Mouse (Mus musculus) T-helper 17 cell (primary cell): ENCODE data around the gene Sp6.

Source experiments
- in situ Hi-C, 2 experiments: fragments of 300-600 bp; cut with MboI, MseI; formaldehyde crosslinking; loops; 1 replicate in 1 of 2; 2 replicates in 1 of 2; pipeline ENCODE4 v1.15.1; 2025; ENCODE audit warnings: high pct_unique_total_duplicates in 2 of 2

Sp6 gene

DNA sequence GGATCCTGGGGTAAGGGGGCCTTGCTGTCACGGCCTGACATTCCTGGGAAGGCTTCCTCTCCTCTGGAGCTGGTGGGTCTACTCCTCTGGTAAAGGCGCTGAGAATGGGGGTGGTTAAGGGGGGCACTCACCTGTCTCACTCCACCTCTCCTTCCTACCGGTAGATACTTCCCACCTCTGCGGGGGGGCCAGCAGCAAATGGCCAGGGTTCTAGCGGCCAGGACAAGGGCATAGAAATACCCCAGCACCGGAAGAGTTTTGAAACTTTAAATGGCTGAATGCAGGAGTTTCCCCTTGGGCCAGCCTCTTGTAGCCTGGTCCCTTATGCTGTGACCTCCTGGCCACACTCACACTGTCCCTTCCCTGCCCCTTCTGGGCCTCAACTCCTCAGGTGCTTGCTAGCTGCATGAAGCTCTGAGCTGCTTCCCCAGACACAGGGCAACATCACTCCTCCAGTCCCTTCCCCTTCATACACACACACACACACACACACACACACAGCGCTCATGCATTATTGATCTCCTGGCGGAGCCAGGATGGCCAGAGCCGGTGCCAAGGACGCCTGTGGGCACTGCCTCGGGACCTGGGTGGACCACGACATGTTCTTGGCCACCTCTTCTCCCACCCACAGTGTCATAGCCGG lies 37.9 kb downstream of the Sp6 start:
- in situ Hi-C loops: no loop called here

DNA sequence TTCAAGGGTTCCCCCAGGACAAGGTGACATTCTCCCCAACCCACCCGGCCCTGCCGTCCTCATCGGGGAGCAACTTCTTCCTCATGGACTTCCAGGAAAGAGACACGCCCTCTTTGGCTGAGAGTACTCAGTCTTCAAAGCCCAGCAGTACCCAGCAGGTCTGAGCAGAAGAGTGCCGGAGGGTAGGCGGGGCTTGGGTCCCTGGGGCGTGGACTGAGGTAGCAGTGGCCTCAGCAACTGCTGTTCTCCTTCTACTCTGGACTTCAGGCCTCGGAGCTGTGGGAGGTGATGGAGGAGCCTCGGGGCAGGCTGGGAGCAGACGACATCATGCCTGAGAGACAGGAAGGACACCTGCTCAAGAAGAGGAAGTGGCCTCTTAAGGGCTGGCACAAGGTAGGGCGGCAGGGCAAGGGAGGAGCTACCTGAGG lies 39.0 kb downstream of the Sp6 start:
- in situ Hi-C loops: no loop called here

- in situ Hi-C loops: no loop called here
Observed at GRCm38 (mm10) chr11:97063274-97063920, 50.2 kb downstream of the Sp6 start.

- in situ Hi-C loops: no loop called here
Observed at GRCm38 (mm10) chr11:97063921-97064295, 50.7 kb downstream of the Sp6 start.

DNA sequence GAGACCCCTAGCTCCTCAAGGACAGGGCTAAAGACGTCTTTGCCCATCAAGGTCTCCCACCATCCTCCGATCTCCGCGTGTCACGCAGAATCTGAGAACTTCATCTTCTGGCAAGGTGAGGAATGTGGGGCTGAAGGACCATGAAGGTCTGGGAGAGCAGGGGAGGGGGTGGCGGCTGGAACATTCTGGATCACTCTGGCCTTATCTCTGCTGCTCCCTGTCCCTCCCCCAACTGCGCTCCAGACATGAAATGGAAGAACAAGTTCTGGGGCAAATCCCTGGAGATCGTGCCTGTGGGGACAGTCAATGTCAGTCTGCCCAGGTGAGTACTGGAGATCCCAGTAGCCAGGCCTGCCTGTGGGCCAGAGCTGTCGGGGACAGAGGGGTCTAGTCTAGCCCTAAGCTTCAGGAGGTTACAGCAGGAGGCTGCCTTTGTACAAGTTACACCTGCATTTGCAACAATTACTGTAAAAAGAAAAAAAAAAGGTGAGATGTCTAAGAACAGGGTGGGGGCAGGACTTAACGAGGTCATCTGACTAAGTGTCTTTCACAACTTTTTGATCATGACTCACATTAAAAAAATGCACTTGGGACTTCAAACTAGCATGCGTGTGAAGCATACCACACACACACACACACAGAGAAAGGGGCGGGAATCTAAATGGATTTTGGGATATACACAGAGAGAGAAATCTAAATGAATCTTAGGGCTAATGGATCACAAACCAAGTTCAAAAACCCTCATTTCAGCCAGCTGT lies 52.5 kb downstream of the Sp6 start:
- in situ Hi-C loops: no loop called here

DNA sequence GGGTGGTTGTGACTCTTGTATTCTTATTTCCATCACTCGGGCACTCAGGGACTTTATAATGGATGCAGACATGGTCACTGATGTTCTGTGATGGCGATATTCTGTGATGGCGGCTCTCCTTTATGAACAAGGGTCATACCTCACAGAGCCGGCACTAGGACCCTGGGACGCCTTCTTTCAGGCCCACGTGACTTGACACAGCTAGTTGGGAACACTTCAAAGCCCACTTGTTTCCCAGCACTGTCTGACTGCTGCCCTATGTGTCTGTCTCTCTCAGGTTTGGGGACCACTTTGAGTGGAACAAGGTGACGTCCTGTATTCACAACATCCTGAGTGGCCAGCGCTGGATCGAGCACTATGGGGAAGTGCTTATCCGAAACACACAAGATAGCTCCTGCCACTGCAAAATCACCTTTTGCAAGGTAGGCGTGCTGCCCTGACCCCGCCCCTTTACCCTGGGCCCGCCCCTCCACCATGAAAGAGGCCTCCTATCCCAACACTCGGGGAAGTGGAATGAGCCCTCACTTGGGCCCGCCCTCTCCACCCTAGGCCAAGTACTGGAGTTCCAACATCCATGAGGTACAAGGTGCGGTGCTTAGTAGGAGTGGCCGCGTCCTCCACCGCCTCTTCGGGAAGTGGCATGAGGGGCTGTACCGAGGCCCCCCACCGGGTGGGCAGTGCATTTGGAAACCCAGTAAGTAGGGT lies 53.6 kb downstream of the Sp6 start:
- in situ Hi-C loops: no loop called here

GRCm38 (mm10) chr11:97069333-97069732 lies 56.1 kb downstream of the Sp6 start:
- in situ Hi-C loops: no loop called here

GRCm38 (mm10) chr11:97069770-97070169 lies 56.6 kb downstream of the Sp6 start:
- in situ Hi-C loops: no loop called here

DNA sequence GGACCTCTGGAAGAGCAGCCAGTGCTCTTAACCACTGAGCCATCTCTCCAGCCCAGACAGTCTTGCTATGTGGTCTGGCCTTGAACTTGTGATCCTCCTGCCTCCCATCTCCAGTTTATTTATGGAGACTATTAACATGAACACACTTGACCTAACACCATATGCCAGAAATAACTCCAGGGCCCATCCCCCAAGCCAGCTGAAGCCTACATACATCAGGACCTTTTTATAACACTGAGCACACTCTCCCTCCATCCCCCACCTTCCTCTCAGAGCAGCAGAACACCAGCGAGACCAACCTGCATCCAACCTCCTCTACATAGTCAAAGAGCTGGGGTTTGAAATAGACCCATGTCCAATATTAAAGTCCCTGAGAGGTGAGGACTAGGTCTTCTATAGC lies 57.9 kb downstream of the Sp6 start:
- in situ Hi-C loops: no loop called here

DNA sequence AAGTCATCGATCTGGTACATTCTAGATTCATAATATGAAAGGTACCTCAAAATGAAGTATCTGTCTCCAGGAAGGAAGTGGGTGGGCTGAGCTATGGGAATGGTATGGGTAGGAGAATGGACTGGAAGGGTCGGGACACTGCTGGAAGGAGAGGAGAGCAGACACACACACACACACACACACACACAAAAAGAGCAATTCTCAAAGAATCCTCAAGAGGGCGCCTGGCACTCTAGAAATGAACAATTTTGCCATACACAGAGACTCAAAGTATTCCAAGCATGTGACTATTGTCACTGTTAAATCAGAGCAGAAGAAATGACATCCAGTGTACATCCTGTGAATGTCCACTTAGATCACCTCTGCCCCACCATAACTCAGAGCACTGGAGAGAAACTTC lies 59.3 kb downstream of the Sp6 start:
- in situ Hi-C loops: no loop called here

DNA sequence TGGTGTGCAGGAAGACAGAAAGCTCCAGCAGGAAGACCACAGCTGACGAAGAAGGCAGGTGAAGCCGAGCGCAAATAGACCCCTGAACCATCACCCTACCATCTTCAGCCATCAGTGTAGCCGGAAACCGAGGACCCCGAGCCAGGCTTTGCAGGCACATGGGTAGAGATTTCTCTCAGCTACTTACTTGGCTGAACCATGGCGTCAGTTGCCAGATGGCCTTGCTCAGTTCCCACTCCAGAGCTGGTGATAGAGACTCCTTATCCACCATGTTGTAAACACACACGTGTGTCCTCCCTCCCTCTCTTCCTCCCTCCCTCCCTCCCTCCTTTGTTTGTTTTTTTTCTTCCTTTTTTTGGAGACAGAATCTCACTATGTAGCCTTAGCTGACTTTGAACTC lies 61.0 kb downstream of the Sp6 start:
- in situ Hi-C loops: no loop called here
